Mouse (Mus musculus): ENCODE data around the gene Myo1c. TPM values are rescaled to one million over a fixed set of nuclear protein-coding genes. Genes with fewer than 3 reads are reported as not detected.

The Myo1c gene
- total RNA-seq, 1 experiment from 2014 or later: 148 TPM

GRCm38 (mm10) chr11:75649155-75649561 is 1.1 kb upstream of the Myo1c start:
- DNase-seq: peak; percentile 56

DNA sequence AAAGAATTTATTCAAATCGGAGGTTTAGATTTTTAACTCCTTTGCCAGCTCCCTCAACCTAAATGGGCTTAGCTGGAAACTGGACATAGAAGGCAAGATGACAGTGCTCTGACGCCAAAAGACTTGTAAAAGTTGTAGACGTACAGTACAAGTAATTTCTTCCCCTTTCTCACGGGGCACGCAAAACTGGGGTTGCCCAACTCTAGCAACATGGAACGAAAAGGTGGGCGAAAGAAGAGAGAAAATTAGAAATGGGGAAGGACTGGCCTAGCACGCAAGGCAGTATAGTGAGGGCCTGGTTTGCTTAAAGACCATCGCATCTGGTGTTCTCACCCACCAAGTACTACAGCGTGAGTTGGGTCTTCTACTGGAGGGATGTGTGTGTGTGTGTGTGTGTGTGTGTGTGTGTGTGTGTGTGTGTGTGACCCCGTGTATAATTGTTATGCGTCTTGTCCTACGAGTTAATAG is 688 bp downstream of the Myo1c start:
- no peak for DNase-seq

DNA sequence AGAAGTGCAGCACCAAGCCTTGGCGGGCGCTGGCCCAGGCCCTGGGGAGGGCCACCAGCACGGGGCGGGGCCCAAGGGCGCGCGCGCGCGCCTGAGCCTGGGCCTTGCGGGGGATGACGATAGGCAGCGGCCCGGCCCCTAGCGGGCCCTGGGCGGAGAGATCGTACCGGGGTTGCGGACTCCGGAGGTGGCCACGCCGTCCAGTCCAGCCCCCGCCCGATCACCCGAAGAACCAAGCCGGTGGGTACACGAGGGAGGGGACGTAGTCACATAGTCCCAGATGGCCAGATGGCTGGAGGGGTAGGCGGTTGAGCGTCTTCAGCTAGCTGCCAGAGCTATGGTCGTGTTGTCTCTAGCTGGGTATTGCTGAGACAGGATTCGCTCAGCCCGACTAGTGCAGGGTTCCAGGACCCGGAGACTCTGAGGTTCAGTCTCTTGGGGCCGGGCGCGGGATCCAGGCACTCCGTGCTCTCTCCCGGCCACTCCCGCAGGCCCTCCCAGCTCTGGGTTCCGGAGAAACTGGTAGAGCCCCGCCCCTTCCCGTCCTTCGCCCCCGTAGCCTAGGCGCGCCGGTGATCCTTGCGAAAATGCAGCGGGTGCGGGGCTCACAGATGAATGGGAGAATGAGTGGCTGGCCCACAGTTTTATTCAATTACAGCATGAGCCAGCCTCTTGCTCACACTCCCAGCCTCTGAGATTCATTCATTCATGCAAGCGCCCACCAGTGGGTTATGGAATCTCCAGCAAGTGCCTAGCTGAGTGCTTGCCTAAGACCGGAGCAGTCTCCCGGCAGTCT is 1.3 kb downstream of the Myo1c start:
- peak; percentile 93 for DNase-seq

DNA sequence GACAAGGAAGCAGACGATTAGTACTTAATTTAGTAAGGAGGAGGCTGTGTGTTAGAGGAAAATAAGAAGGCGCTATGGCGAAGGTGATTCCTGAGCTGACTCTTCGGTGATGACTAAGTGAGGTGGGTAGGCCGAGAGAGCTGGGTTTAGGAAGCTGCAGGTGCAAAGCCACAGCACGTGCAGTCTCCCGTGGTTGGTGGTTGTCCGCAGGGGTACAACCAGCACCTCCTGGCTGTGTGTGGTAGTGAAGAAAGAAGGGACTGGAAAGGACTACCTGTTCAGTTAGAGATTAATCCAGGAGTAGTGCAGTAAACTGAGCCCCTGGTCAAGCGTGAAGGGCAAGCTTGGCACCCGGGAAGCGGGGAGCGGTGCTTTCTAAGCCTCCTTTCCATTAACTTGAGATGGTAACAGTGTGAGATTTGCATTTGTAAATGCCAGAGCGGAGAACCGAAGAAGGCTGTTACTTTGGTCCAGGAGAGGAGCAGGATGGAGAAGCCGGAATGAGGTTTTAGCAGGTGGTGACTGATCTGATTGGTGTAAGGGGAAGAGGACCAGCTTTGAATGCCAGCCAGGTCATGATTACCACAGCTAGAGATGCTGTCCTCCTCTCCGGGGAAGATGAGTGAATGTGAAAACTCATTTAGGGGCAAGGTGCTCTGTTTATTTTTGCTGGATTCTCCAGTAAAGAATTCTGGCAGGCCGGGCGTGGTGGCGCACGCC is 2.1 kb downstream of the Myo1c start:
- no peak for DNase-seq

DNA sequence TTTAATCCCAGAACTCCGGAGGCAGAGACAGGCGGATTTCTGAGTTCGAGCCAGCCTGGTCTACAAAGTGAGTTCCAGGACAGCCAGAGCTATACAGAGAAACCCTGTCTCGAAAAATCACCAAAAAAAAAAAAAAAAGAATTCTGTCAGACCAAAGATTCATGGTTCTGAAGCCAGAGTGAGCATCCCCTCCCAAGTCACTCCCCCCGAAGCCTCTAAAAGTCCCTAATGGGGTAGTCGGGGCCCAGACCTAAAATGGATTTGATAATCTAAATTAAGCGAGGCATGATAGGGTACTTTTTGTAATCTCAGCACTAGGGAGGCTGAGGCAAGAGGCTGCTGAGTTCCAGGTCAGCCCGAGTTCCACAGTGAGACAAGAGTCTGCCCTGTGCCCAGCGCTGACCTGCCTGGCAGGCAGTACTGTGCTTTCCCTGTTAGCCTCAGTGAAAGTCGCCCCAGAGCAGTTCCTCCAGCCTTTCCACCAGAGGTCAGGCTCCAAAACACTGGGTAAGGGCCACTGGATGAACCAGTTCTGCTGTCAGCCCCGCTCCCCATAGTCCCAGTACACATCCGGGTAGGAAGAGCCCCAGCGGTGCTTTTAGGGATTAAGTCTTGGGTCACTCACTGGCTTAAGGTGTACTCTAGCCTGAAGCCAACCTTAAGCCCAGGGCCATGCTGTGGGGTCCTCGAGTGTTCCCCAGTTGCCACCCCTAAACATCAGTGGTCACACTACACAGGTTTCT is 2.8 kb downstream of the Myo1c start:
- DNase-seq: peak; percentile 39

DNA sequence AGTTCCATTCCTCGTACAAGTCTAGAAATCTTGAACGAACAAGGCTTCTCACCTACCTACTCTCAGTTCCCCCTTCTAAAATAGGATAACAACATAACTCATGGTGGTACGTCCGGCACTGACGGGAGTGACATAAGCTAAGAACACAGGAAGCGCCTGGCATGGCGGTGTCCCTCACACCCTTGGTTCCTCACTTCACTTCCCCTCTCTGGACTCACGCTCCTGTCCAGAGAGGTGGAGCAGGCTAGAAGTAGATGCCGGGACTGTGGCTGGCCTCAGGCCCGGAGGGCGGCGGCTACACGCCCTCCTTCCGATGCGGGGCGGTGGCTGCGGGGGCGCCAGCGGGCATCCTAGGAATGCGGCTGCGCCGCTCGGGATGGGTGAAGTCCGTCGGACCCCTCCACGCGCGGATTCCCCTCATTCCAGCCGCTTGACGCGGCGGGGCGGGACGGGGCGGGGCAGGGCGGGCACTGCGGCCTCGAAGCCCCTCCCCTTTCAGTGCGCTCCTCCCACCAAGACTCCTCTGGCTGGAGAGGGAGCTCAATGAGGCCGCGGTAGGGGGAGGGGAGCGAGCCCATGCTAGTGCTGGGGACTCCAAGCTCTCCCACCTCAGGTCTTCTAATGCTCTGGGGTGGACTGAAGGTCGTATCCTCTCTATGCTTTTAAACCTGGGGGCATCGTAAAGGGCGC is 3.6 kb downstream of the Myo1c start:
- DNase-seq: peak; percentile 91

DNA sequence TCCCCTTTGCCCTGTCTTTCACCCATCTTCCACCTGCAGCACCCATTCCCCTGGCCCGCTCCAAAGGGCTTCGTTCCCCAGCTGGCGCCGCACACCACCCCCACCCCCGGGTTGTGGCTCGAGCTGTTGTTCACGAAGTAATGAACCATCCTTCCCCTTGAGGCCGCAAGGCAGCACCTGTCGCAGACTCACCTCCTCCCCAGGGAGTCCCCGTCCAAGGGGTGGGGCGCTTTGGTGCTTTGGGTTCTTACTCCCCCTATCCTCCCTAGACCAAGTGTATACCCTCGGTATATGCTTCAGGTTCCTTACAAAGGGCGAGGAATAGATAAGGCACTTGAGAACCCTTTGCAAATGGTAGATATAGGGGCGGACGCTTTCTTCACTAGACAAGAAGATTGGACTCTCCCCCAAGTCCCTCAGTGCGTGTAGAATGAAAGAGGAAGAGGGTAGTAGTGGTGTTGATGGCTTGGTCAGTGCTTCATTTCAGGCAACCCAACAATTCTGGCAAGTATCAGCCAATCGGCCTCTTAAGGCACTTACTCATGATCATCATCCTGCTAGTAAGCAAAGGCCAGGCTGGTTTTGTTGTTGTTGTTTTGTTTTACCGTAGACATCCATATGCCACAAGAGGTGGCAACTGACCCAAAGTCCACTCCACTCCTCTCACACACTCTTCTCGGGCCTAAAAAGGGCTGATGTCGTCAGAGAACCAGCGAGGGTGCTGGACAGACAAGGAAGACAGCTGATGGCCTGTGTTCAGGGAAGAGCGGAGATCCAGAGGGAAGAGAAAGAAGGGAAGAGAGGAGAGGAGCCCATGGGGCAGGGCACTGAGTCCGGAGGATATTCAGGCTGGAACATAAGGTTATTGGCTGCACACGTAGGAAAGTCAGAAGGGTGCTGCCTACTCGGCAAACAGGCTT is 4.4 kb downstream of the Myo1c start:
- peak; percentile 58 for DNase-seq

- peak; percentile 86 for DNase-seq
These were observed 5.6 kb downstream of the Myo1c start for GRCm38 (mm10) chr11:75655621-75656545.

DNA sequence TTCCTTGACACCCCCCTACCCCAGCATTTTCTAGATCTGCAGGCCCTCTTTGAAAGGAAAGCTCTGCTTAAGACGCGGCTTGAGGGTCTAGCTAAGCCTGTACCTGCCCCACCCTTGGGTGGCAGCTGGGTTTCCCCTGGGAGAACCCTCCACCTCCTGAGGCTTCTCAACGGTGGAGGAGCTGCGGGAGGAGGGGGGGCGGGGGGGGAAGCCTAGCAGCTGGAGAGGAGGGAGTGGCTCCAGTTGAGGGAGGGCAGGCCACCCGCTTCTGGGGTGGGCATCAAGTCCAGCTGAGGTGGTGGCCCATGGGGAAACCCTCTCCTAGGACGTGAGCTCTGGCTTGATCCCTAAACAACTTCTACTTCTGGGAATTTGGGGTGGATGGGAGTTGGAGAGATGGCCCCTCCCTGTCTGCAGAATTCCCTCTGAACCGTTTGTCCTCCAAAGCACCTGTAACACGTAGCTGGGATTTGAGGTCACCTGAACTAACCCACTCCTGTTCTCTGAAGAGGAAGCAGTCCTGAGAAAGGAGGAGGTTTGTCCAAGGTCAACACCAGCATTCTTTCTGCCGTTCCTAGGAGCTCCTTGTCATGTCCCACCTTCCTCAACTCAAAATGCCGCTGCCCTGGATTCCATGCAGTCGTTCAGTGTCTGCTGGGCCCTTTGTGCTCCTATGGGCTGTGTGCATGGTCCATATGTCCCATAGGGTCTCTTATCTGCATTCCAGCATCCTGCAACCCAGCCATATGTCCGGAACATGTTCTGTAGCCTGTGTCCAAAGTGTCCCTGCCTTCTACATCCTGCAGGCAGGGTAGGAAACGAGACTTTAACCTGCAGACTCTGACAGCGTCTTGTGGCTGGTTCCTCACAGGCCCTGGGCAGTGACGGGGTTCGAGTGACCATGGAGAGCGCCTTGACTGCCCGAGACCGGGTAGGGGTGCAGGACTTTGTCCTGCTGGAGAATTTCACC is 6.6 kb downstream of the Myo1c start:
- no peak for DNase-seq

GRCm38 (mm10) chr11:75657841-75658240 is 7.5 kb downstream of the Myo1c start:
- DNase-seq: no peak

DNA sequence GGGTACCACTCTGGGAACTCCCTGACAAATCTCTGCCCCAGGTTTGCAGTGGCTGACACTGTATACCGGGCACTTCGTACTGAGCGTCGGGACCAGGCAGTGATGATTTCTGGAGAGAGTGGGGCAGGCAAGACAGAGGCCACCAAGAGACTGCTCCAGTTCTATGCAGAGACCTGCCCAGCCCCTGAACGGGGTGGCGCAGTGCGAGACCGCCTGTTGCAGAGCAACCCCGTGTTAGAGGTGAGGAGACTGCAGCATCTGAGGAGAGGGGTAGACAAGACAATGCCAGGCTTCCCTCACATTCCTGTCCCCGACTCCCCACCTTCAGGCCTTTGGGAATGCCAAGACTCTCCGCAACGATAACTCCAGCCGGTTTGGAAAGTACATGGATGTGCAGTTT is 8.0 kb downstream of the Myo1c start:
- DNase-seq: no peak

GRCm38 (mm10) chr11:75658996-75659750 is 8.9 kb downstream of the Myo1c start:
- peak; percentile 65 for DNase-seq

GRCm38 (mm10) chr11:75660081-75660590 is 9.8 kb downstream of the Myo1c start:
- peak; percentile 74 for DNase-seq

- no peak for DNase-seq
These were observed 10.9 kb downstream of the Myo1c start for GRCm38 (mm10) chr11:75660941-75661800.

GRCm38 (mm10) chr11:75662131-75662530 is 11.8 kb downstream of the Myo1c start:
- no peak for DNase-seq

DNA sequence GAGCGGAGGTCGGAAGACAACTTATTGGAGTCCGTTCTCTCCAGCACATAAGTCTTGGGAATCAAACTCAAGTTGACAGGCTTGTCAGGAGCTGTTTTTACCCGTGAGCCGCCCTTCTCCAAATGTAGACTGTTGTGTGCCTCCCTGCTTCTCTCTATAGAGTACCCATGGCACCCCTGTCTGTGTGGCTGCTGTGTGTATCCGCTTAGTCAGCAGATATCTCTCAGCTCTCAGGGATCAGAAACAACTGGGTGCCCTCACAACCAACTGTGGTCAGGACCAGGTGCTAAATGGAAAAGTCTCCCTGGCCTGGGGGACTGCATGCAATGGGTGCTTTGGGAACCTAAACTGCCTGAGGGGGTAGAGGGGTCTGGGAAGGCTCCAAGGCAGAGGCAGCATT is 16.0 kb downstream of the Myo1c start:
- no peak for DNase-seq

GRCm38 (mm10) chr11:75668621-75669020 is 18.3 kb downstream of the Myo1c start:
- no peak for DNase-seq
